In the genomic region with DNA sequence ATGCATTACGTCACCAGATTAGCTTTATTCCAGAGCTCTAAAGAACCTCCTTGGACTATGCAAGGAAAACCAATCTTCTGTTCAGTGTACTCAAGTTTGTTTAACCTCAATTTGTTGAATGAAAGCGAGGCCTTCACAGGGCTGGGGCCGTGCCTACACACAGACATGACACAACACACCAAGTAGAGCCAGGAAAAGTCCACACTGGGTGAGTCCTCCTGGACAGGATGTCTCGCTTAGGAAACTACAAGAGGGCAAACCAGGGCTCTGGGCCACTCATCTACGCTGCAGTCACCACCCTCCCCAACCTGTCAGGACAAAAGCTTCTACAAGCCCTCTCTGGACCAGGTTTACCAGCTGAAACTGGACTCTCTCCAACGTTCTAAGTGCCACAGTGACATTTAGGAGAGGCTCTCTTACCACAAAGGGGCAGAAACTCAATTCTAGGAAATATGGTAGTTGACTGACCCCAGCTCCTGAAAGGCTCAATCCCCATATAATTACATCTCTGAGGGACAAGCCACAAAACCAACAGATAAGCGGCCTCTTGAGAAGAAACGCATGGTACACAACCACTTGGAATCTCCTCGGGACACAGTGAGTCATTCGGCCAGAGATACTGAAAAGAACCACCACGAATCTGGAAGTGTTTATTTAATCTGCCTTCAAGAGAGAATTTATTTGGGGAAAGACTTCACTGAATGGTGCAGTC, we compare ENCODE assay signal across 9 mouse cellular contexts.
A peak's percentile ranks its signal among the peaks of the same experiment; 100 is the strongest.
DNase-seq lines count a peak whose midpoint lies in the region; ATAC-seq lines count a peak whose summit lies in the region.
"Had no signal": no experiment of that assay in that cellular context is flagged by ENCODE, and none has a peak within 500 bp of the region (broad histone marks: within the 10 kb centered on the region; RNA-seq: fewer than 3 reads in every experiment).

No protein-coding gene starts in this region.

- peaks cover 8% of the 10 kb centered on the region; the same call in 1 of the 2 replicates for H3K4me1 ChIP-seq in forebrain, embryonic 11.5 days (replicated peaks; ENCODE audit: control insufficient read depth, insufficient read depth, low read length)
- peaks cover 24% of the 10 kb centered on the region for H3K4me1 ChIP-seq in forebrain, embryonic 12.5 days
- peaks cover 61% of the 10 kb centered on the region for H3K4me1 ChIP-seq in heart, embryonic 13.5 days
- peaks cover 27% of the 10 kb centered on the region for H3K4me1 ChIP-seq in liver, embryonic 11.5 days (replicated peaks; ENCODE audit: control insufficient read depth, insufficient read depth, low read length)

- WGBS in forebrain, embryonic 11.5 days: 67% methylated on average over 11 of the region's 11 CpGs
- WGBS in forebrain, embryonic 12.5 days: 61% methylated on average over 11 of the region's 11 CpGs
- WGBS in heart, embryonic 13.5 days: 34% methylated on average over 11 of the region's 11 CpGs
- WGBS in liver, embryonic 11.5 days: 53% methylated on average over 11 of the region's 11 CpGs

- no peaks in the 10 kb centered on the region for H3K36me3 ChIP-seq in forebrain, embryonic 11.5 days (ENCODE audit: control insufficient read depth, insufficient read depth, low read length)
- H3K36me3 ChIP-seq in forebrain, embryonic 12.5 days (replicated peaks): no peaks in the 10 kb centered on the region
- H3K36me3 ChIP-seq in heart, embryonic 13.5 days: no peaks in the 10 kb centered on the region
- no peaks in the 10 kb centered on the region for H3K36me3 ChIP-seq in liver, embryonic 11.5 days (ENCODE audit: control insufficient read depth, insufficient read depth, low read length)

- no peak for DNase-seq in forebrain, embryonic 11.5 days (ENCODE audit: low spot score)
- DNase-seq in NIH3T3 (ENCODE audit: low read depth): peak; percentile 79
- DNase-seq in liver, embryonic 11.5 days (ENCODE audit: low spot score): no peak
- DNase-seq in spleen, postnatal 4 days (ENCODE audit: low spot score in 2 of 2): no peak
- DNase-seq in T-cell, adult 2 months (ENCODE audit: low spot score): no peak
- no peak for DNase-seq in frontal cortex, adult 2 months (ENCODE audit: extremely low spot score in 1 of 2, low spot score in 1 of 2)

- H3K9ac ChIP-seq in forebrain, embryonic 11.5 days (ENCODE audit: low read length): no peak overlapping the region
- no peak overlapping the region for H3K9ac ChIP-seq in forebrain, embryonic 12.5 days
- peak overlapping the region; percentile 64; the same call in 1 of the 2 replicates for H3K9ac ChIP-seq in heart, embryonic 13.5 days
- no peak overlapping the region for H3K9ac ChIP-seq in liver, embryonic 11.5 days (ENCODE audit: low read depth, low read length)

- H3K4me2 ChIP-seq in forebrain, embryonic 11.5 days (ENCODE audit: low read depth, low read length, severe bottlenecking): no peak overlapping the region
- no peak overlapping the region for H3K4me2 ChIP-seq in forebrain, embryonic 12.5 days
- peak overlapping the region; percentile 59 for H3K4me2 ChIP-seq in heart, embryonic 13.5 days
- H3K4me2 ChIP-seq in liver, embryonic 11.5 days: no peak overlapping the region

- H3K9me3 ChIP-seq in forebrain, embryonic 11.5 days (ENCODE audit: control insufficient read depth, low read length): no peaks in the 10 kb centered on the region
- H3K9me3 ChIP-seq in forebrain, embryonic 12.5 days: no peaks in the 10 kb centered on the region
- no peaks in the 10 kb centered on the region for H3K9me3 ChIP-seq in heart, embryonic 13.5 days
- no peaks in the 10 kb centered on the region for H3K9me3 ChIP-seq in liver, embryonic 11.5 days (ENCODE audit: control insufficient read depth, low read length)

- ATAC-seq in forebrain, embryonic 11.5 days (replicated peaks; ENCODE audit: low FRiP score): 0 out of 2 replicates have a peak, but pooled peaks have one; percentile 24
- no peak for ATAC-seq in forebrain, embryonic 12.5 days (ENCODE audit: low FRiP score)
- no peak for ATAC-seq in heart, embryonic 13.5 days (ENCODE audit: extremely low read depth, insufficient number of reproducible peaks, low FRiP score, low TSS enrichment)
- ATAC-seq in liver, embryonic 11.5 days (replicated peaks; ENCODE audit: low FRiP score): no peak

- H3K27me3 ChIP-seq in forebrain, embryonic 11.5 days (ENCODE audit: control insufficient read depth, insufficient read depth, low read length): no peaks in the 10 kb centered on the region; the same call in 1 of the 2 replicates
- H3K27me3 ChIP-seq in forebrain, embryonic 12.5 days: peaks cover 19% of the 10 kb centered on the region
- H3K27me3 ChIP-seq in heart, embryonic 13.5 days (replicated peaks): no peaks in the 10 kb centered on the region
- H3K27me3 ChIP-seq in liver, embryonic 11.5 days (replicated peaks; ENCODE audit: control insufficient read depth, insufficient read depth, low read length): no peaks in the 10 kb centered on the region

- no peak overlapping the region for H3K27ac ChIP-seq in forebrain, embryonic 11.5 days (ENCODE audit: low read depth, low read length)
- no peak overlapping the region for H3K27ac ChIP-seq in forebrain, embryonic 12.5 days
- peak overlapping the region; percentile 85 for H3K27ac ChIP-seq in heart, embryonic 13.5 days (replicated peaks)
- H3K27ac ChIP-seq in liver, embryonic 11.5 days (ENCODE audit: low read depth, low read length): peak overlapping the region; percentile 48; the same call in 1 of the 2 replicates

- H3K4me3 ChIP-seq in forebrain, embryonic 11.5 days (ENCODE audit: low read depth, low read length): no peak overlapping the region
- H3K4me3 ChIP-seq in forebrain, embryonic 12.5 days (replicated peaks): no peak overlapping the region
- H3K4me3 ChIP-seq in heart, embryonic 13.5 days: 0 out of 2 replicates have a peak overlapping the region, but pooled peaks have one; percentile 28
- H3K4me3 ChIP-seq in liver, embryonic 11.5 days (ENCODE audit: low read depth, low read length): no peak overlapping the region
- H3K4me3 ChIP-seq: erythroblast, embryonic 14.5 days had no signal

Comparison
In these comparisons a context has a peak if more than half of its experiments do, and no peak if none do; other contexts are left out.
1. H3K27ac ChIP-seq: peak in heart, embryonic 13.5 days (single experiment) and liver, embryonic 11.5 days (single experiment); none in forebrain, embryonic 11.5 days (single experiment) and forebrain, embryonic 12.5 days (single experiment).